8 mouse cellular contexts compared by ENCODE assay signal in genomic region chr7:97082219-97083101, GRCm38 (mm10). TPM values are rescaled to one million over a fixed set of nuclear protein-coding genes. Genes with fewer than 3 reads are reported as not detected.
DNase-seq lines count a peak whose midpoint lies in the region; ATAC-seq and TF ChIP-seq lines count a peak whose summit lies in the region.

No protein-coding gene starts in this region.

- no peak for TF ChIP-seq CTCF in intestine, postnatal 0 days (IDR thresholded peaks at IDR 0.05; ENCODE audit: low read depth)

- H3K4me2 ChIP-seq in intestine, postnatal 0 days (replicated peaks; ENCODE audit: low read depth): peak overlapping the region; percentile 85
- H3K4me2 ChIP-seq in midbrain, embryonic 16.5 days (ENCODE audit: low read length): peak overlapping the region; percentile 86

- ATAC-seq in intestine, postnatal 0 days: peak; percentile 45
- ATAC-seq in midbrain, embryonic 16.5 days: peak; percentile 69

- peak overlapping the region; percentile 98 for H3K27ac ChIP-seq in intestine, postnatal 0 days (ENCODE audit: low read depth, low read length)
- H3K27ac ChIP-seq in midbrain, embryonic 16.5 days (ENCODE audit: low read length): peak overlapping the region; percentile 81

- H3K9ac ChIP-seq in intestine, postnatal 0 days (ENCODE audit: low read depth, low read length): peak overlapping the region; percentile 94
- H3K9ac ChIP-seq in midbrain, embryonic 16.5 days (ENCODE audit: low read depth, low read length): peak overlapping the region; percentile 92

- DNase-seq in urinary bladder, postnatal 14 days (ENCODE audit: low spot score): peak; percentile 71
- no peak for DNase-seq in urinary bladder, adult 2 months (ENCODE audit: low spot score)
- DNase-seq in embryo, embryonic 9.5 days (ENCODE audit: extremely low spot score): peak; percentile 70
- DNase-seq in heart, adult 18-20 months: peak; percentile 87 to 93
- peak; percentile 58 for DNase-seq in liver
- DNase-seq in spleen, postnatal 4 days (ENCODE audit: low spot score in 2 of 2): peak; percentile 25 to 67

- under 1% methylated on average over 28 of the region's 40 CpGs for WGBS in intestine, postnatal 0 days
- WGBS in midbrain, embryonic 16.5 days: under 1% methylated on average over 36 of the region's 40 CpGs

- no peaks in the 10 kb centered on the region for H3K27me3 ChIP-seq in intestine, postnatal 0 days (replicated peaks; ENCODE audit: control insufficient read depth, insufficient read depth, low read length)
- no peaks in the 10 kb centered on the region for H3K27me3 ChIP-seq in midbrain, embryonic 16.5 days (ENCODE audit: control insufficient read depth, insufficient read depth, low read depth, low read length)

- peak overlapping the region; percentile 82 for H3K4me3 ChIP-seq in intestine, postnatal 0 days (ENCODE audit: low read depth, low read length)
- peak overlapping the region; percentile 78 for H3K4me3 ChIP-seq in midbrain, embryonic 16.5 days (ENCODE audit: low read depth, low read length)

- no peaks in the 10 kb centered on the region for H3K36me3 ChIP-seq in intestine, postnatal 0 days (ENCODE audit: control insufficient read depth, insufficient read depth)
- H3K36me3 ChIP-seq in midbrain, embryonic 16.5 days (ENCODE audit: control insufficient read depth, insufficient read depth, low read length): no peaks in the 10 kb centered on the region

- H3K9me3 ChIP-seq in intestine, postnatal 0 days (ENCODE audit: control insufficient read depth): no peaks in the 10 kb centered on the region
- H3K9me3 ChIP-seq in midbrain, embryonic 16.5 days (replicated peaks; ENCODE audit: control insufficient read depth, low read length, poor library complexity, severe bottlenecking): no peaks in the 10 kb centered on the region

- 0 out of 2 replicates have a peak, but pooled peaks cover 2% of the 10 kb centered on the region for H3K4me1 ChIP-seq in intestine, postnatal 0 days (replicated peaks; ENCODE audit: control insufficient read depth, insufficient read depth, low read length)
- peaks cover 9% of the 10 kb centered on the region for H3K4me1 ChIP-seq in midbrain, embryonic 16.5 days (ENCODE audit: control insufficient read depth, insufficient read depth, low read length)

RNA-seq across cellular contexts. Expression of gene Gab2, which starts 1.1 kb away (rescaled TPM):
- 17.3 and 22.4 TPM in 2 replicates for polyA plus RNA-seq in urinary bladder, adult 2 months (2012; rRNA removed)
- total RNA-seq in heart, adult 18-20 months (2021): 10 to 100 TPM; 14.1 to 15.3 TPM
- 5.5 TPM in 2 replicates for polyA plus RNA-seq in intestine, postnatal 0 days (2015; fragmentation: Nextera tagmentation; extraction: Ambion mirVana)
- 19.9 and 20.3 TPM in 2 replicates for polyA plus RNA-seq in midbrain, embryonic 16.5 days (2015; fragmentation: Nextera tagmentation; extraction: Ambion mirVana)
